Mouse (Mus musculus): ENCODE data around the gene Olfr913. TPM values are rescaled to one million over a fixed set of nuclear protein-coding genes. Genes with fewer than 3 reads are reported as not detected.

Gene Olfr913
- not detected for total RNA-seq (2021)
- not detected in 2 replicates for polyA plus RNA-seq (2012; rRNA removed)
- long read RNA-seq, result 0 reads

DNA sequence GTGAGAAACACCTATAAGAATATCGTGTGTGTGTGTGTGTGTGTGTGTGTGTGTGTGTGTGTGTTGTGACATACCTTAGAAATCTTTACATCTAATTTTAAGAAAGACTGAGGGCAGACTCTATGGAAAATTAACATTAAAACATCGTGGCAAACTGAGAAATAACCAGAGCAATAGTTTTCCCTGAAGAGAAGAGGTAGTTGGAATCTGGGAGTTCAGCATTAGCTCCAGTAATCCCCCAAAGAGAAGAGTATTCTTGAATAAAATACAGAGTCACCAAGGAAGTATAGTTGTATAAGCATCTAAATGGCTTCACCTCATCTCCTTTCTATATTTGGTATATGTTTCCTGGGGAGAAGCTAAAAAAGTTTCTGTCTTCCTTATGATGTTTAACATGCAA is at the start of gene Olfr913:
TSS of gene Olfr913 (plus strand) at position 301 of the 400 bp plus-strand sequence.
- DNase-seq, result no peak

DNA sequence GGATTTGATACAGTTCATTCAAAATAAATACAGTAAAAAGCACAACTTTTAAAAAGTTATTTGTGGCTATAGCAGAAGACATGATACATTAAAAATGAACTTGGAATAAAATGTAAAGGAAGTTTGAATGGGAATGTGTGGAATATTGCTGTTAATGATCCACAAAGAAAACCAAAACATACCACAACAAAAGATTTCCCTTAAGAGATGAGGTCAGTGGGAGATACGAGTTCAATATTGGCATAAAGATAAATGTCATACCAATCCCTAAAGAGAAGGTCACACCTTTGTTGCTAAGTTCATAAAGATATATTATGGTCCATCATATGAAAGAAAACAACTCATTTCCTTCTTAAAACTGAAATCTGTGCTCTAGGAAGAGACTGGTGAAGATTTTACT is 12.7 kb upstream of the Olfr913 start, which contains the start of gene Olfr912:
TSS of gene Olfr912 (plus strand) at position 301 of the 400 bp plus-strand sequence.
- no peak for DNase-seq

DNA sequence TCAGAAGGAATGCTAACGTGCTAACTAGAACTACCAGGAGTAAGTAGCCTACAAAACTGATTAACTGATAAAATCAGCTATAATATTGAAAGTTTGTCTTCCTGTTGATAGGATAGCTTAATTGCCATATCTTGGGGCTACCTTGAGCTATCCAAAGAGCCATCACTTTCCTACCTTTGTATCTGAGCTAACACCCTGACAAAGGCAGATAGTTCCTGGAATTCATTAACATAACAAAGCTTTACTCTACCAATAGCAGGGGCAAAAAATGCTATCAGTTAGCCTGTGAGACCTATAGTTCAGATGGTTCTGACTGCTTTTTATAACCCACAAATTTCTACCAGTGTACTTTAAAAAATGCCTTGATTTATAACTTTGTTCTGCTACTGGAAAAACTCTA is 1.5 kb upstream of the Olfr913 start:
- no peak for DNase-seq

DNA sequence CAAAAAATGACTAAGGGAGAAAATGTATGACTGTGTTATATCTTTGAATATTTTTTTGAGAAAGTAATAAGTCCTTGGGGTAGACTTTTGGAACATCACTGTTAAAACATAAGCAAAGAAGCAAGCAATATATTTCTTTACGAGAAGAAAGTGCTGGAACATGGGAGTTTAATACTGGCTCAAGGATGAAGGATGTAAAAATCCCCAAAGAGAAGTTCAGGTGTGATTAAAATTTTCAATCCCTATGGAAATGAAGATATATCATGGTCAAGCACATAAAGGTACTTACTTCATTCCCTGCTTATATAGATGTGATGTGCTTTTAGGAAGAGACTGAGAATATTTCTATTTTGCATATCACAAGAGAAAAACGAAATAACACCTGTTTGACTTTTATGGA is 12.2 kb downstream of the Olfr913 start, which contains the start of gene Olfr914:
TSS of gene Olfr914 (plus strand) at position 301 of the 400 bp plus-strand sequence.
- no peak for DNase-seq

DNA sequence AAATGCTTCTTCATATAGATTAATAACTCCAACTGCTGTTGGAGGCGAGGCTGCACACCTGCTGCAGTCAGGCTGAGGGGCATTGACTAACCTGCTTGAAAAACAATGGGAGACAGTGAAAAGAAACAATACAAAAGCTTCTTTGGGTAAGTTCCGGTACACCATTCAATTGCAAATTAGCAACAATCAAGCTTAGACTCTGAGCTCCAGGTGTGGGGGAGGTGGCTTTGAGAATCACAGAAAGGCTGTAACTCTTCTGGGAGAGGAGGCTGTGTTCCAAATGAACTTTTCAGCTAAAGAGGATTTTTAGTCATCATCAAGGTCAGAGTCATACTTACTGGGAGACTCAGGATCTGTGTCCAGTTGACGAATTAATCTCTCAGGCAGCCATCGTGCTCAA is 39.8 kb downstream of the Olfr913 start:
- no peak for DNase-seq

Other genes with a start within 250 kb of the Olfr913 start
- not detected for gene Olfr898, start 244.3 kb upstream of the Olfr913 start, total RNA-seq (2021)
- gene Olfr898, start 244.3 kb upstream of the Olfr913 start, polyA plus RNA-seq (2012; rRNA removed), result not detected in 2 replicates
- gene Olfr250, start 225.9 kb upstream of the Olfr913 start, total RNA-seq (2021), result not detected
- gene Olfr250, start 225.9 kb upstream of the Olfr913 start, polyA plus RNA-seq (2012; rRNA removed), result not detected in 2 replicates
- not detected for gene Olfr251, start 215.7 kb upstream of the Olfr913 start, total RNA-seq (2021)
- not detected in 2 replicates for gene Olfr251, start 215.7 kb upstream of the Olfr913 start, polyA plus RNA-seq (2012; rRNA removed)
- gene Olfr147, start 191.1 kb upstream of the Olfr913 start, total RNA-seq (2021), result not detected
- not detected in 2 replicates for gene Olfr147, start 191.1 kb upstream of the Olfr913 start, polyA plus RNA-seq (2012; rRNA removed)
- gene Olfr901, start 163.3 kb upstream of the Olfr913 start, total RNA-seq (2021), result not detected
- gene Olfr901, start 163.3 kb upstream of the Olfr913 start, polyA plus RNA-seq (2012; rRNA removed), result not detected in 2 replicates
- gene Olfr902, start 145.1 kb upstream of the Olfr913 start, total RNA-seq (2021), result not detected
- gene Olfr902, start 145.1 kb upstream of the Olfr913 start, polyA plus RNA-seq (2012; rRNA removed), result not detected in 2 replicates
- not detected for gene Olfr904, start 129.6 kb upstream of the Olfr913 start, total RNA-seq (2021)
- gene Olfr904, start 129.6 kb upstream of the Olfr913 start, polyA plus RNA-seq (2012; rRNA removed), result not detected in 2 replicates
- not detected for gene Olfr905, start 121.7 kb upstream of the Olfr913 start, total RNA-seq (2021)
- gene Olfr905, start 121.7 kb upstream of the Olfr913 start, polyA plus RNA-seq (2012; rRNA removed), result not detected in 2 replicates
- not detected for gene Olfr906, start 105.7 kb upstream of the Olfr913 start, total RNA-seq (2021)
- not detected in 2 replicates for gene Olfr906, start 105.7 kb upstream of the Olfr913 start, polyA plus RNA-seq (2012; rRNA removed)
- not detected for gene Olfr907, start 97.0 kb upstream of the Olfr913 start, total RNA-seq (2021)
- gene Olfr907, start 97.0 kb upstream of the Olfr913 start, polyA plus RNA-seq (2012; rRNA removed), result not detected in 2 replicates
- not detected for gene Olfr911-ps1, start 71.2 kb upstream of the Olfr913 start, total RNA-seq (2021)
- not detected in 2 replicates for gene Olfr911-ps1, start 71.2 kb upstream of the Olfr913 start, polyA plus RNA-seq (2012; rRNA removed)
- gene Olfr910, start 54.9 kb upstream of the Olfr913 start, total RNA-seq (2021), result not detected
- gene Olfr910, start 54.9 kb upstream of the Olfr913 start, polyA plus RNA-seq (2012; rRNA removed), result not detected in 2 replicates
- gene Olfr912, start 12.6 kb upstream of the Olfr913 start, total RNA-seq (2021), result not detected
- gene Olfr912, start 12.6 kb upstream of the Olfr913 start, polyA plus RNA-seq (2012; rRNA removed), result not detected in 2 replicates
- gene Olfr914, start 12.3 kb downstream of the Olfr913 start, total RNA-seq (2021), result not detected
- not detected in 2 replicates for gene Olfr914, start 12.3 kb downstream of the Olfr913 start, polyA plus RNA-seq (2012; rRNA removed)
- gene Olfr916, start 67.1 kb downstream of the Olfr913 start, total RNA-seq (2021), result not detected
- not detected in 2 replicates for gene Olfr916, start 67.1 kb downstream of the Olfr913 start, polyA plus RNA-seq (2012; rRNA removed)
- gene Olfr917, start 73.1 kb downstream of the Olfr913 start, total RNA-seq (2021), result not detected
- not detected in 2 replicates for gene Olfr917, start 73.1 kb downstream of the Olfr913 start, polyA plus RNA-seq (2012; rRNA removed)
- gene Olfr918, start 81.8 kb downstream of the Olfr913 start, total RNA-seq (2021), result not detected
- gene Olfr918, start 81.8 kb downstream of the Olfr913 start, polyA plus RNA-seq (2012; rRNA removed), result not detected in 2 replicates
- not detected for gene Olfr919, start 110.9 kb downstream of the Olfr913 start, total RNA-seq (2021)
- not detected in 2 replicates for gene Olfr919, start 110.9 kb downstream of the Olfr913 start, polyA plus RNA-seq (2012; rRNA removed)
- gene Vwa5a, start 125.5 kb downstream of the Olfr913 start, total RNA-seq (2021), result 10 to 100 TPM; 38.3 to 56.7 TPM
- gene Vwa5a, start 125.5 kb downstream of the Olfr913 start, polyA plus RNA-seq (2012; rRNA removed), result 7.1 and 8.0 TPM in 2 replicates
- gene Olfr920, start 159.5 kb downstream of the Olfr913 start, total RNA-seq (2021), result under 1 TPM; 0.26 to 0.28 TPM
- 0.06 and 0.07 TPM in 2 replicates for gene Olfr920, start 159.5 kb downstream of the Olfr913 start, polyA plus RNA-seq (2012; rRNA removed)
- gene Olfr921, start 180.3 kb downstream of the Olfr913 start, total RNA-seq (2021), result not detected
- gene Olfr921, start 180.3 kb downstream of the Olfr913 start, polyA plus RNA-seq (2012; rRNA removed), result not detected in 2 replicates
- gene Olfr922, start 221.9 kb downstream of the Olfr913 start, total RNA-seq (2021), result not detected
- gene Olfr922, start 221.9 kb downstream of the Olfr913 start, polyA plus RNA-seq (2012; rRNA removed), result not detected in 2 replicates
- not detected for gene Olfr923, start 233.8 kb downstream of the Olfr913 start, total RNA-seq (2021)
- gene Olfr923, start 233.8 kb downstream of the Olfr913 start, polyA plus RNA-seq (2012; rRNA removed), result not detected in 2 replicates